Mouse (Mus musculus) brown adipose tissue, adult 24 weeks (tissue): Measurements from ENCODE around the gene Serpina5. TPM values are rescaled to one million over a fixed set of nuclear protein-coding genes. Genes with fewer than 3 reads are reported as not detected.
"Not testable (repeated sequence)": the region's sequence is repeated elsewhere in the genome, so short reads cannot be mapped to it uniquely, and the experiment has no call there.

Experiments
- H3K27ac ChIP-seq: fragments of 200-500 bp; replicated peaks from 2 replicates; pipeline ENCODE4 v1.5.1; 2012; ENCODE audit warnings: low read depth, mild to moderate bottlenecking, low read length
- H3K4me1 ChIP-seq: fragments of 200-500 bp; 2 replicates; pipeline ENCODE4 v1.6.1; 2012; ENCODE audit warnings: low read length, mixed read lengths; ENCODE audit not compliant: control insufficient read depth, insufficient read depth, insufficient read length
- H3K4me3 ChIP-seq: fragments of 200-500 bp; 2 replicates; pipeline ENCODE4 v1.5.1; 2012; ENCODE audit warnings: low read depth, mild to moderate bottlenecking, low read length, moderate library complexity; ENCODE audit not compliant: insufficient read depth
- polyA plus RNA-seq: library from polyadenylated mRNA; stranded (reverse); fragments of >200 nt; gene quantifications from 2 replicates; pipeline ENCODE4 v1.2.4, GENCODE M21; 2012; ENCODE audit not compliant: missing spikeins, insufficient read depth, insufficient read length

Gene Serpina5
- polyA plus RNA-seq, 1 experiment = not detected

DNA sequence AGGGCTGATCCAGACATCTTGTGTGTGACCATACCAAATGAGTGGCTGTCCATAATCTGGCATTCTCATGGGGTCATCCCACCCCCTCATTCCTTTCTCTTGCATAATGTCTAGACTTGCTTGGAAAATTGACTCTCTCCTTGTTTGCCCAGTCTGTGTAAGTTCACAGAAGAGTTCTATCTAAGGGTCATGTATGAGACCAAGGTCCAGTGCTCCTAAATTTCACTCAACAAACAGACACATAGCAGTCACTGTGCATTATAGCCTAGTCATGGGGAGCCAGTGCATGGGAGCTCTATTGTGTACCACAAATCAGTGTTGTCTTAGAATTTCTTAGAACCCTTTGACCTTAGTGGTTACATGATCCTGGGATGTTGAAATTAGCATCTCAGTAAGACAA, 6.0 kb downstream of the Serpina5 start:
- no peak overlapping the region for H3K4me3 ChIP-seq
- no peak overlapping the region for H3K27ac ChIP-seq
- H3K4me1 ChIP-seq = no peaks in the 10 kb centered on the region

DNA sequence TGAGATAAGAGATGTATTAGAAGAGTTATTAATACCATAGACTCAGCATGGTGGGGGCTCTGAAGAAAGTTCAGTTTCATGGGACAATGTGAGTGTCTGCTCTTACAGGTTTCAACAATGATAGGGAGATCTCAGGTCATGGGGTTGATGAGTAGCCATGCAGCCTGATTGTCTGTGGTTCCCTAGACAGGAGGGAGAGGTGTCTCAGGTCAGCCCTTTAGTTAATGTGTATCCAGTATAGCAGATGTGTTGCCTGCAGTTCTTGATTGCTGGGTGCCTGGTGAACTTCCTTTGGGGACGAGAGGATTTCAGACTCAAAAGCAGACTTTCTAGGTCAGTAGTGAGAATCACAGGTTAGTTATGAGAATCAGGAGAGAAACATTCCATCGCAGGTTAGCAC, 7.6 kb downstream of the Serpina5 start:
- H3K4me1 ChIP-seq = no peaks in the 10 kb centered on the region
- no peak overlapping the region for H3K27ac ChIP-seq
- no peak overlapping the region for H3K4me3 ChIP-seq

DNA sequence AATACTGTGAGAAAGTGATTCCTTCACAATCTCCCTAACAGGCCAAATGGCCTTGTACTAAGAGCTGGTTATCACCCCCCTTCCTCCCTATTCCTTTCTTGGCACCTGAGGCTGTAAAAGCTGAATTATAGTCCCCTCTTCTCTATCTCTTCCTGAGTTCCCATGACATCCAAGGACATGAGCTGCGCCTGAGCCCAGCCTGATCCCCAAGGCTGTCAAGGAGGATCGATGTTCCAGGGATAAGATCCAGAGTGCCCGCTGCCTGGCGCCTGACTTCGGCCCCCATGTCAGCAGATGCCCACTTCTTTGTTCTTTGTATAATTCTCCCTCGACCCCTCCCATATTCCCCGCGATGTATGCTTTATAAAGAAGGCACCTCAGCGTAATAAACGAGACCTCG, 11.4 kb downstream of the Serpina5 start, which contains the start of gene Serpina3a:
Serpina3a (plus strand) TSS at position 392 of the 400 bp plus-strand sequence.
- not testable (repeated sequence) for H3K27ac ChIP-seq, H3K4me3 ChIP-seq, H3K4me1 ChIP-seq

- 0 out of 2 replicates have a peak, but pooled peaks cover 2% of the 10 kb centered on the region for H3K4me1 ChIP-seq
- no peak overlapping the region for H3K27ac ChIP-seq
- no peak overlapping the region for H3K4me3 ChIP-seq
Observed at GRCm38 (mm10) chr12:104114921-104115579, 14.1 kb downstream of the Serpina5 start.

GRCm38 (mm10) chr12:104123097-104123496, 22.2 kb downstream of the Serpina5 start:
- H3K4me1 ChIP-seq = 0 out of 2 replicates have a peak, but pooled peaks cover 2% of the 10 kb centered on the region
- no peak overlapping the region for H3K4me3 ChIP-seq
- no peak overlapping the region for H3K27ac ChIP-seq

DNA sequence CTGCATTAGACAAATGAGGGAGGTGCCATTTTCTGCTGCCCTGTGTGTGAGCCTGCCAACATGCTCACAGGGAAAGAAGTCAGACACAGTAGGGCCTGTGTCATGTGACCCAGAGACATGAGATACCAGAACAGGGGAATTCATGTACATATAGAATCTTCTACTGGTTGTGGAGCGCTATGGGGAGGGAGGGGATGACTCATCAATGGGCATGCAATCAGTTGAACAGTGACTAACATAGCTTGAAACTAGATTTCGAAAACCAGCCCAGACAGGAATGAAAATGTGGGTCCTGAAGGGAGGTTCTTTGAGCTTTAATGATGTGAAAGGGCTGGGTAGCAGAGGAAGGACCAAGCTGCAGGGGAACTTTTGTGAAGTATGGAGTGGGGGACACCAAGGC, 23.1 kb downstream of the Serpina5 start:
- 0 out of 2 replicates have a peak, but pooled peaks cover 2% of the 10 kb centered on the region for H3K4me1 ChIP-seq
- no peak overlapping the region for H3K27ac ChIP-seq
- H3K4me3 ChIP-seq = no peak overlapping the region

- no peak overlapping the region for H3K4me3 ChIP-seq
- H3K27ac ChIP-seq = no peak overlapping the region
Observed at GRCm38 (mm10) chr12:104125021-104125560, 24.2 kb downstream of the Serpina5 start.

DNA sequence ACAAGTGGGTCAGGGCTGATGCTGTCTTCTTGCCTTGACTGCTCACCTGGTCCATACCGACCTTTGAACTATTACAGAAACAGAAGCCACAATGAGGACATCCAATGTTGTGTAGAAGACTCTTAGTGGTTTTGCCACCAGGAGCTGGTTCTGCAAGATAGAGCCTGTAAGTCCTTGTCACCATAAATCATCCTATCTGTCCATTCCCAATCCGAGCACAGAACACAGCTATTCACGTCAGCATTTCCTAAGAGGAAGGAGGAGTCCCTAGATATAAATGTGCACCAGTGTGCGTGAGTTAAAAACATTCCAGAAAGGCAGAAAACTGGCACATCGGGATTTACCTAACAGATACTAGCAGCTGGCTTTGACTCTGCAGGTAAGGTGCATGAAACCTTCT, 26.8 kb downstream of the Serpina5 start, which contains the start of gene Serpina3b:
Serpina3b (plus strand) TSS at position 301 of the 400 bp plus-strand sequence.
- Histone ChIP-seq H3K27ac (no peak within 1 kb of the TSS), H3K4me3 (no peak within 1 kb of the TSS), H3K4me1 (0 out of 2 replicates have a peak, but pooled peaks cover 2% of the 10 kb centered on the region)

More at GRCm38 (mm10) chr12:104125021-104125560, 24.2 kb downstream of the Serpina5 start:
- no peaks in the 10 kb centered on the region for H3K4me1 ChIP-seq

DNA sequence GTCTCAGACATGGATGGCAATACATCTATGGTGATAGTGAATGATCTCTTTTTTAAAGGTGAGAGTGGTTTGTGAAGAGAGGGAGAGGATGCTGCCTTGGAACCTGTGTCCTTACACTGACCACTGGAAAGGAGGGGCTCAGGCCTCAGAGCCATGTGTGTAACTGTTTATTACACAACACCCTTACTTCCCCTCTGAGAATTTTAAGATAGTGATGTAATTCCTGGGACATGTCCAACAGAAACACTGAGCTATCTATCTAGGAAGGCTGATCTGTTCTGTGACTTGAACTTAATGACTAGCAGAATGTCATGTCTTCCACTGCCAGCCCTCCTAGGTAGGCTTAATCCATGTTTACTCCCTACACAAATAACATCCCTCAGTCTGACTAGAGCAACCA, 30.1 kb downstream of the Serpina5 start:
- Histone ChIP-seq H3K4me1 (0 out of 2 replicates have a peak, but pooled peaks cover 2% of the 10 kb centered on the region), H3K4me3 (no peak overlapping the region), H3K27ac (peak overlapping the region; percentile 53)

DNA sequence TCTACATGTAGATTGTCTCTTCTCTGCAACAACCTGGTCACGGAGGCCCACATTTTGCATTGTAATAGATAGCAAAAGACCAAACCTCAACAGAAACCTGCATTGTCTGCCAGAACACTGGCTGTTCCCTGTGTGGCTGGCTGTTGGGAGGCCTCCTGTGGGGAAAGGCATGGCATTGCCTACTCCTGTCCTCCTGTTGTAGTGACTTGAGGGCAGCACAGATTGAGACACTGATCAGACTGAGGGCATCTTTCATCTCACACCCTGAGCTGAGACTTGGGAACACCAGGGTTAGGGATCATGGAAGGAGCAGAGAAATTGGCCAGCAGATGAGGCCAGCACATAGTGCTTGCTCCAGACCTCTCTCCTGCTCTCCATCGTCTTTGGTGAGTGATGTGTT, 37.3 kb downstream of the Serpina5 start:
- Histone ChIP-seq H3K27ac (no peak overlapping the region), H3K4me3 (no peak overlapping the region), H3K4me1 (no peaks in the 10 kb centered on the region; the same call in 1 of the 2 replicates)

DNA sequence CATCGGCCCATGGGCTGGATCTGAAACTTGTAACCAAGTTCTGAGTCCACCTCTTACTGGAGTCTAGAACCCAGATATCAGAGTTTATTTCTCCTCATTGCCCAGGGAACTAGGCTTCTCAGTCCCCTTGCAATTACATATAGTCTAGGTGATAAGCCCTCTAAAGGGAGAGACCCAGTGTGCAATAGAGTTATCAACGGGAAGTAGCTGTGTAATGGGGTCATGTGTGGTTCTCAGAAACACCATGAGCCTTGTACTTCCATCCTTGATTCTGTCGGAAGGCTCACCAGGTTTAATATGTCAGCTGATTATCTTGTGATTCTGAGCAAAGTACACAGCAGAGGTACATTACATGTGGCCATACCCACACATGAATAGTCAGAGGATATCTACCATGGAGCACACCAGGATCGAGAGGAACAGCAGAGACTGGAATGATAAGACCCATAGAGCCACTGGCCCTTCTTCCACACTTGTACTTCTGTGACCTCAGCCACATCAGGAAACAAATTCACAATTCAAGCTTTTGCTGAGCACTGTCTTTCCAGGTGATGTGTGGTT, 39.7 kb downstream of the Serpina5 start:
- no peak overlapping the region for H3K4me3 ChIP-seq
- H3K4me1 ChIP-seq = no peaks in the 10 kb centered on the region; the same call in 1 of the 2 replicates
- H3K27ac ChIP-seq = no peak overlapping the region

- Histone ChIP-seq H3K4me3 (no peak overlapping the region), H3K27ac (no peak overlapping the region)
Observed at GRCm38 (mm10) chr12:104141506-104141905, 40.6 kb downstream of the Serpina5 start.

DNA sequence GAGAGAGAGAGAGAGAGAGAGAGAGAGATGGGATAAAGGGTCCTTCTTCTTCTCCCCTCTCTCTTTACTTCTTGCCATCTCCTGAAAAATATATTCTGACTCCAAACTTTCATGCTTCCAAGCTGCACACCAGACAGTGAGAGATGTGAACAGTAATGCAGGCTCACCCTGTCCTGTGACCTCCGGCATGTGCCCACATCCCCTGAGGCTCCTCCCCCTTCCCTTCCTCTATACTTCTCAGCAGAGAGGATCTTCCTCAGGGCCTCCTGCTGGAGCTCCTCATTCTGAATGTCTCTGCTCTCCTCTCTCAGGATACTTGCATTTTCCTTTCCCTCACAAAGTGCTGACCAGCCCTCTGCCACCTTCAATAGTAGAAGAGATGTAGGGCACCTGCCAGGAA, 41.5 kb downstream of the Serpina5 start:
- Histone ChIP-seq H3K4me3 (no peak overlapping the region), H3K27ac (no peak overlapping the region), H3K4me1 (no peaks in the 10 kb centered on the region; the same call in 1 of the 2 replicates)

More at GRCm38 (mm10) chr12:104141506-104141905, 40.6 kb downstream of the Serpina5 start:
- no peaks in the 10 kb centered on the region; the same call in 1 of the 2 replicates for H3K4me1 ChIP-seq

DNA sequence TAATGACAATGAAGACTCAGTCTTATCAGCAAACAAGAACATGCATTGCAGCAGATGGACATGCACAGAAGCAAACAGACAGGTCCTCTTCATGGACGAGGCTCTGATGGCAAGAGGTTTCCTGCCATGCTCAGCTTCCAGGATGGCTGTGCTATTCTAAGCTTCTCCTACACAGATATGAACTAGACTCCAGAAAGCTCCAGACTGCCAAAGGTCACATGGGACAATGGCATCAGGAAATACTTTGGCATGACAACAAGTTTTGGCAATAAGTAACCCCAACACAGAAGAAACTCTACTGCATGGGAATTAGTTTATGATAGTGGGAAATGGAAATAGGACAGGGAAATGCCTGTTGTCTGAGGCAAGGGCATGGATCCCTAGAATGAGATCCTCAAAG, 42.4 kb downstream of the Serpina5 start:
- Histone ChIP-seq H3K27ac (no peak overlapping the region), H3K4me3 (no peak overlapping the region), H3K4me1 (no peaks in the 10 kb centered on the region; the same call in 1 of the 2 replicates)

GRCm38 (mm10) chr12:104145571-104145970, 44.7 kb downstream of the Serpina5 start:
- no peaks in the 10 kb centered on the region; the same call in 1 of the 2 replicates for H3K4me1 ChIP-seq
- H3K4me3 ChIP-seq = no peak overlapping the region
- H3K27ac ChIP-seq = no peak overlapping the region
